ENCODE assay signal across 18 mouse cellular contexts in genomic region chr9:124068098-124069058, GRCm38 (mm10). TPM values are rescaled to one million over a fixed set of nuclear protein-coding genes. Genes with fewer than 3 reads are reported as not detected.
DNase-seq lines count a peak whose midpoint lies in the region; ATAC-seq and TF ChIP-seq lines count a peak whose summit lies in the region.
"Had no signal": no experiment of that assay in that cellular context is flagged by ENCODE, and none has a peak within 500 bp of the region (broad histone marks: within the 10 kb centered on the region; RNA-seq: fewer than 3 reads in every experiment).

No protein-coding gene starts in this region.

- intact Hi-C loops in left cerebral cortex, postnatal 14 days (cut with DNase I): no loop called here

- TF ChIP-seq POLR2A in liver, adult 2 months (IDR thresholded peaks at IDR 0.05; ENCODE audit: extremely low read depth, insufficient read depth, low read length): no peak
- TF ChIP-seq POLR2A in bone marrow macrophage, adult 2 months (IDR thresholded peaks at IDR 0.05; ENCODE audit: borderline replicate concordance, low read depth, low read length): no peak

- no peak overlapping the region for H3K9ac ChIP-seq in liver, adult 2 months (ENCODE audit: low read depth, low read length)
- no peak overlapping the region for H3K9ac ChIP-seq in liver, embryonic 11.5 days (ENCODE audit: low read depth, low read length)
- H3K9ac ChIP-seq: forebrain, embryonic 13.5 days; limb, embryonic 13.5 days; neural tube, embryonic 13.5 days; stomach, embryonic 15.5 days had no signal

- no peak overlapping the region for H3K4me2 ChIP-seq in liver, embryonic 11.5 days
- H3K4me2 ChIP-seq: forebrain, embryonic 13.5 days; limb, embryonic 13.5 days; neural tube, embryonic 13.5 days; stomach, embryonic 15.5 days had no signal

- WGBS in liver, adult 2 months: 62% methylated on average over 2 of the region's 2 CpGs
- WGBS in liver, embryonic 11.5 days: 33% methylated on average over 2 of the region's 2 CpGs

- H3K4me3 ChIP-seq in liver, adult 2 months (ENCODE audit: insufficient read depth, low read depth, low read length): no peak overlapping the region
- no peak overlapping the region for H3K4me3 ChIP-seq in liver, embryonic 11.5 days (ENCODE audit: low read depth, low read length)
- H3K4me3 ChIP-seq in bone marrow macrophage, adult 2 months (ENCODE audit: insufficient read depth, low read length): no peak overlapping the region
- H3K4me3 ChIP-seq: forebrain, embryonic 13.5 days; limb, embryonic 13.5 days; midbrain, embryonic 10.5 days; neural tube, embryonic 13.5 days; stomach, embryonic 15.5 days had no signal

- TF ChIP-seq CTCF in liver, adult 2 months (IDR thresholded peaks at IDR 0.05; ENCODE audit: low read depth, low read length): no peak
- no peak for TF ChIP-seq CTCF in bone marrow macrophage, adult 2 months (IDR thresholded peaks at IDR 0.05; ENCODE audit: low read depth, low read length)

- H3K4me1 ChIP-seq in liver, adult 2 months (ENCODE audit: control insufficient read depth, insufficient read depth, low read length): no peaks in the 10 kb centered on the region
- H3K4me1 ChIP-seq in liver, embryonic 11.5 days (replicated peaks; ENCODE audit: control insufficient read depth, insufficient read depth, low read length): 0 out of 2 replicates have a peak, but pooled peaks cover 2% of the 10 kb centered on the region
- H3K4me1 ChIP-seq in bone marrow macrophage, adult 2 months (ENCODE audit: control insufficient read depth, insufficient read depth, low read length): peaks cover 39% of the 10 kb centered on the region
- H3K4me1 ChIP-seq: forebrain, embryonic 13.5 days; limb, embryonic 13.5 days; neural tube, embryonic 13.5 days; stomach, embryonic 15.5 days had no signal

- ATAC-seq in liver, embryonic 11.5 days (replicated peaks; ENCODE audit: low FRiP score): no peak
- peak; percentile 94 for ATAC-seq in monocyte, adult 5-6 weeks (replicated peaks; ENCODE audit: insufficient number of reproducible peaks, low FRiP score, low TSS enrichment, poor library complexity, severe bottlenecking)
- ATAC-seq in frontal cortex, adult (ENCODE audit: low TSS enrichment): no peak
- ATAC-seq: forebrain, embryonic 13.5 days had no signal

- H3K36me3 ChIP-seq in liver, adult 2 months (ENCODE audit: control insufficient read depth, insufficient read depth, low read length): no peaks in the 10 kb centered on the region
- H3K36me3 ChIP-seq in liver, embryonic 11.5 days (ENCODE audit: control insufficient read depth, insufficient read depth, low read length): no peaks in the 10 kb centered on the region
- H3K36me3 ChIP-seq: limb, embryonic 13.5 days; midbrain, embryonic 10.5 days; neural tube, embryonic 13.5 days; stomach, embryonic 15.5 days had no signal

- no peaks in the 10 kb centered on the region for H3K79me2 ChIP-seq in liver, adult 2 months (ENCODE audit: control insufficient read depth, insufficient read depth, low read length)

- H3K9me3 ChIP-seq in liver, embryonic 11.5 days (ENCODE audit: control insufficient read depth, low read length): no peaks in the 10 kb centered on the region
- H3K9me3 ChIP-seq: forebrain, embryonic 13.5 days; limb, embryonic 13.5 days; midbrain, embryonic 10.5 days; neural tube, embryonic 13.5 days; stomach, embryonic 15.5 days had no signal

- no peaks in the 10 kb centered on the region for H3K27me3 ChIP-seq in liver, adult 2 months (ENCODE audit: control insufficient read depth, insufficient read depth, low read length)
- H3K27me3 ChIP-seq in liver, embryonic 11.5 days (replicated peaks; ENCODE audit: control insufficient read depth, insufficient read depth, low read length): no peaks in the 10 kb centered on the region
- H3K27me3 ChIP-seq: forebrain, embryonic 13.5 days; limb, embryonic 13.5 days; neural tube, embryonic 13.5 days; stomach, embryonic 15.5 days had no signal

- DNase-seq in liver, adult 2 months (ENCODE audit: extremely low read depth, low read depth, low spot score): peak; percentile 27
- DNase-seq in liver, embryonic 11.5 days (ENCODE audit: low spot score): no peak
- peak; percentile 18 to 24 for DNase-seq in B cell, adult 2 months
- DNase-seq in heart, adult 8-10 months (ENCODE audit: low spot score): no peak
- no peak for DNase-seq in left cerebral cortex, postnatal 14 days (ENCODE audit: low spot score in 2 of 2)
- DNase-seq: gastrocnemius, postnatal 36 days; kidney, adult 18-20 months had no signal

- no peak overlapping the region for H3K27ac ChIP-seq in liver, adult 2 months (replicated peaks; ENCODE audit: insufficient read depth, low read depth, low read length)
- H3K27ac ChIP-seq in liver, embryonic 11.5 days (ENCODE audit: low read depth, low read length): no peak overlapping the region
- peak overlapping the region; percentile 100 for H3K27ac ChIP-seq in bone marrow macrophage, adult 2 months (ENCODE audit: insufficient read depth, low read depth, low read length)
- H3K27ac ChIP-seq: forebrain, embryonic 13.5 days; limb, embryonic 13.5 days; midbrain, embryonic 10.5 days; neural tube, embryonic 13.5 days; stomach, embryonic 15.5 days had no signal

RNA-seq across cellular contexts. Expression of gene Ccr2, which starts 33.4 kb away (rescaled TPM):
- total RNA-seq in liver, adult 2 months (2014; rRNA removed): 1.2 and 1.7 TPM in 2 replicates
- polyA plus RNA-seq in liver, adult 2 months (2012; rRNA removed): 0.40 and 0.43 TPM in 2 replicates
- polyA plus RNA-seq in liver, embryonic 11.5 days (2014; fragmentation: Nextera tagmentation; extraction: Ambion mirVana): 0.64 and 0.80 TPM in 2 replicates
- polyA plus RNA-seq in bone marrow macrophage, adult 2 months (2012; ENCODE audit: insufficient read depth, insufficient read length, missing spikeins): 126 and 129 TPM in 2 replicates
- 260 to 312 TPM (median 269 TPM) in 3 replicates for total RNA-seq in monocyte, adult 5-6 weeks (2017)
- under 1 TPM; 0.44 to 0.98 (median 0.82) TPM for total RNA-seq in heart, adult 8-10 months (2022)
- under 1 TPM; 0.36 to 0.57 TPM for total RNA-seq in left cerebral cortex, postnatal 14 days (2021)

RNA-seq across cellular contexts. Expression of gene Ccr3, which starts 46.6 kb away (rescaled TPM):
- 0.13 and 0.18 TPM in 2 replicates for total RNA-seq in liver, adult 2 months (2014; rRNA removed)
- polyA plus RNA-seq in liver, adult 2 months (2012; rRNA removed): 0.04 and 0.17 TPM in 2 replicates
- 0.04 and 0.05 TPM in 2 replicates for polyA plus RNA-seq in liver, embryonic 11.5 days (2014; fragmentation: Nextera tagmentation; extraction: Ambion mirVana)
- polyA plus RNA-seq in bone marrow macrophage, adult 2 months (2012; ENCODE audit: insufficient read depth, insufficient read length, missing spikeins): 4.6 and 4.9 TPM in 2 replicates
- total RNA-seq in monocyte, adult 5-6 weeks (2017): 1.6 to 124 TPM (median 118 TPM) in 3 replicates
- total RNA-seq in heart, adult 8-10 months (2022): not detected
- under 1 TPM in 1 of 2 experiments, not detected in 1; 0.11 TPM for total RNA-seq in left cerebral cortex, postnatal 14 days (2021)
- total RNA-seq: gastrocnemius, postnatal 36 days; layer of hippocampus, postnatal 10 days had no signal
- polyA plus RNA-seq: embryonic facial prominence, embryonic 11.5 days; forebrain, embryonic 13.5 days; heart, postnatal 0 days; midbrain, embryonic 10.5 days; neural tube, embryonic 13.5 days had no signal

RNA-seq across cellular contexts. Expression of gene Ccr5, which starts 53.0 kb away (rescaled TPM):
- 1.6 and 2.2 TPM in 2 replicates for total RNA-seq in liver, adult 2 months (2014; rRNA removed)
- polyA plus RNA-seq in liver, adult 2 months (2012; rRNA removed): 1.0 and 2.0 TPM in 2 replicates
- 1.1 and 2.7 TPM in 2 replicates for polyA plus RNA-seq in liver, embryonic 11.5 days (2014; fragmentation: Nextera tagmentation; extraction: Ambion mirVana)
- 370 and 381 TPM in 2 replicates for polyA plus RNA-seq in bone marrow macrophage, adult 2 months (2012; ENCODE audit: insufficient read depth, insufficient read length, missing spikeins)
- total RNA-seq in monocyte, adult 5-6 weeks (2017): 16.7 to 74.3 TPM (median 20.7 TPM) in 3 replicates
- total RNA-seq in heart, adult 8-10 months (2022): 1 to 10 TPM in 3 of 4 experiments, under 1 TPM in 1; 0.37 to 2.2 (median 2.0) TPM
- 10 to 100 TPM; 10.1 to 11.1 TPM for total RNA-seq in left cerebral cortex, postnatal 14 days (2021)

Comparison
In these comparisons a context has a peak if more than half of its experiments do, and no peak if none do; other contexts are left out.
1. DNase-seq: peak in liver, adult 2 months (single experiment) and B cell, adult 2 months (2 of 2); none in liver, embryonic 11.5 days (single experiment), heart, adult 8-10 months (single experiment) and left cerebral cortex, postnatal 14 days (0 of 2).
2. RNA of gene Ccr2, which starts 33.4 kb away (total RNA-seq): 260 to 312 TPM in monocyte, adult 5-6 weeks; 1.2 to 1.7 TPM in liver, adult 2 months, 0.44 to 0.98 TPM in heart, adult 8-10 months and 0.36 to 0.57 TPM in left cerebral cortex, postnatal 14 days; every median in the first group is over 10 times any median in the second.